Mouse (Mus musculus) spleen, adult 2 months (tissue): ENCODE data around the gene Rpap1.

Source experiments
- CTCF ChIP-seq: fragments of 200-500 bp; IDR thresholded peaks from 2 replicates; pipeline ENCODE4 v1.5.1; 2011; ENCODE audit warnings: mild to moderate bottlenecking, inconsistent platforms; ENCODE audit not compliant: insufficient read depth, insufficient read length, insufficient replicate concordance; ENCODE audit errors: extremely low read depth
- POLR2A ChIP-seq: fragments of 200-500 bp; IDR thresholded peaks from 2 replicates; pipeline ENCODE4 v1.6.1; 2011; ENCODE audit warnings: low read depth, low read length, inconsistent platforms

DNA sequence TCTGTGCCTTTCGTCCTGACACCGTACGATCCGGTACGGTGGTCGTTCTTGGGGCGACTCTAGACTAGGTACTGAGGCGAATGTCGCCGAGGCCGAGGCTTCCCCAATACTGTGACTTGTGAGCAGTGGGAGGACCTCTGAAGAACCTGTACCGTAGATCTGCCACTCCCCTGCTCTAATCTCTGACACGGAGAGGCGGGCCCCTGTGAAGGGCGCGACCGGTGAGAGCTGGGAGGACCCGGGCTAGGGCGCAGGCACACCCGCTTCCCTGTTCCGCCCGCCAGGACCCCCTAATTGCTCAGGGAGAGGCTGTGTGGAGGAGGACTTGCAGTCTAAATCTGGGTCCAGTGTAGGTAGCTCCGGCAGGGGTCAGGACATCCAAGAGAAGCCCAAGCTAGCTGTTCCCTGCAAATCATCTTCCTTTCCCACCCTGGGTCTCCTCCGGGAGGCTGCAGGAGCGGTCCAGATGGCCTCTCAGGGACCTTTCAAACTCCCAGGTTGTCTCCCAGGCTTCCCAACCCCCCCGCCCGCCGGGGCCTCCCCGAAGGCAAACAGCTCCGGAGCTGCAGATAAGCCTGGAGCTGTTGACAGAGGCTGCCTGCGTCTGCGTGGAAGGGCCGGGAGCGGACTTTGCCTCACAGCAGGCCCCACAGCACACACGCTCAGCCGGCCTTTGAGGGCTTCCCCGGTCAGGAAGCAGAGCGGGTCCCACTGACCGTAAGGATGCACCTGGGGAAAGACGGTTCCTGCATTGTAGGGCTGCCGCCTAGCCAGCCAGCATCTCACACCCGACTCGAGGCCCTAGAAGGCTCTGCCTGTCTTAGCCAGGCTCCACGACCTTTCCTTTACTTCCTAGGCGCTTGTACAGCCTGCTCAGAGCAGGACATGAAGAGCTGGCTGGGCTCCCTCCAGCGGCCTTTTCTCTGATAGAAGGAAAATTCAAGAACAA is 42.9 kb downstream of the Rpap1 start:
- TF ChIP-seq POLR2A (no peak), CTCF (no peak)
